Mouse (Mus musculus) liver, postnatal 0 days (tissue): Measurements from ENCODE around the gene Rpusd2. TPM values are rescaled to one million over a fixed set of nuclear protein-coding genes. Genes with fewer than 3 reads are reported as not detected.
"Not testable (repeated sequence)": the region's sequence is repeated elsewhere in the genome, so short reads cannot be mapped to it uniquely, and the experiment has no call there.

ENCODE experiments used
- ATAC-seq: fragments of 200-750 bp; cut with Nextera tagmentation; 2 replicates; pipeline ENCODE4 v1.8.0; 2017; ENCODE audit warnings: mild to moderate bottlenecking, moderate library complexity
- DNase-seq: peaks from one replicate; pipeline ENCODE4 v3.0.0-alpha.2; 2016
- H3K27ac ChIP-seq: fragments of 300-500 bp; sonication (generic); 2 replicates; pipeline ENCODE4 v1.5.1; 2014; ENCODE audit warnings: antibody characterized with exemption, moderate library complexity, mild to moderate bottlenecking, low read depth
- H3K27me3 ChIP-seq: fragments of 300-500 bp; sonication (generic); 2 replicates; pipeline ENCODE4 v1.6.1; 2014; ENCODE audit warnings: low read length, control low read depth, mixed read lengths; ENCODE audit not compliant: insufficient read depth
- H3K36me3 ChIP-seq: fragments of 300-500 bp; sonication (generic); replicated peaks from 2 replicates; pipeline ENCODE4 v1.6.1; 2014; ENCODE audit warnings: mild to moderate bottlenecking, control low read depth, low read length, moderate library complexity, mixed read lengths; ENCODE audit not compliant: insufficient read depth
- H3K4me1 ChIP-seq: fragments of 300-500 bp; sonication (generic); 2 replicates; pipeline ENCODE4 v1.6.1; 2014; ENCODE audit warnings: antibody characterized with exemption, mild to moderate bottlenecking, control low read depth; ENCODE audit not compliant: insufficient read depth
- H3K4me2 ChIP-seq: fragments of 300-500 bp; sonication (generic); 2 replicates; pipeline ENCODE4 v1.6.1; 2014; ENCODE audit warnings: low read depth, mild to moderate bottlenecking, low read length, moderate library complexity, mixed read lengths
- H3K4me3 ChIP-seq: fragments of 300-500 bp; sonication (generic); 2 replicates; pipeline ENCODE4 v1.5.1; 2014; ENCODE audit warnings: low read depth, low read length
- H3K9ac ChIP-seq: fragments of 300-500 bp; sonication (generic); replicated peaks from 2 replicates; pipeline ENCODE4 v1.6.1; 2014; ENCODE audit warnings: mild to moderate bottlenecking, moderate library complexity
- H3K9me3 ChIP-seq: fragments of 300-500 bp; sonication (generic); 2 replicates; pipeline ENCODE4 v1.6.1; 2016; ENCODE audit warnings: mild to moderate bottlenecking, control low read depth, low read length, mixed read lengths
- CTCF ChIP-seq: sonication (generic); IDR thresholded peaks from 2 replicates; pipeline ENCODE4 v1.5.1; 2016; ENCODE audit warnings: antibody characterized with exemption, low read depth
- EP300 ChIP-seq: IDR thresholded peaks from 2 replicates; pipeline ENCODE4 v1.6.1; 2016; ENCODE audit warnings: antibody characterized with exemption, low read depth, mild to moderate bottlenecking
- WGBS: fragments of 180-500 bp; shearing (Covaris S2); extraction: QIAGEN DNeasy Blood & Tissue Kit; methylation state at CpG from one replicate; pipeline ENCODE4 v1.1.7; 2014; ENCODE audit not compliant: insufficient replicate concordance; 5-methylcytosine and 5-hydroxymethylcytosine counted together
- polyA plus RNA-seq: library from polyadenylated mRNA; unstranded; fragments of >200 nt; fragmentation: Nextera tagmentation; extraction: Ambion mirVana; gene quantifications from 2 replicates; pipeline ENCODE4 v1.2.1, GENCODE M21; 2015

The Rpusd2 gene
- polyA plus RNA-seq, 1 experiment from 2014 or later: 2.1 TPM

DNA sequence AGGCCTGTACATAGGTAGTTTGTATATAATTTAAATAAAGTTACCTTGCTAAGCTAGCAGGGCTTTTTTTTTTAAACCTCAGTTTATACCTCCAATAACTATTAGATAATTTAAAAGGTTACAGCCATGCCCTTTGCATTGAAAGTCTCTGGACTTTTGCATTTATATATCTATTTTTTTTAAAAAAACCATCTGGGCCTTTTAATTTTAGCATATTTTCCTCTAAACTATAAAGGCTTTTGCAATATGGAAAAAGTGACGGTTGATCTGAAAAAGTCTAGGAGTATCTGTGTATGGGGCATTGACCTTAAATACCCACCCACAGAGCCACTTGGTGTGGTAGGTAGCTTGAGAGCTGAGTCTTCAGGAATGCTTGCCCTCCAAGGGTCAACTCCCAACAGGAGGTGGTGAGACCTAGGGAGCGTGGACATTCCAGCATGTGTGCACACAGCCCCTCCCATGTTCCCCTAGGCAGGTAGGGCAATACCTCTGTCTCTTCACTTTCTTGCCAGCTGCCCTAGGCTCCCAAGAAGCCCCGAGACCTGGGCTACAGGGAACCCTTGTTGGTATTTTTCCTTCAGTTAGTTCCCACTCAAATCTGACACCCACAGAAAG is 35.5 kb upstream of the Rpusd2 start:
- H3K36me3 ChIP-seq: no peaks in the 10 kb centered on the region
- no peak overlapping the region for H3K27ac ChIP-seq
- peaks cover 14% of the 10 kb centered on the region; the same call in 1 of the 2 replicates for H3K27me3 ChIP-seq
- TF ChIP-seq CTCF: no peak
- TF ChIP-seq EP300: no peak
- WGBS: 70% methylated on average over 3 of the region's 3 CpGs
- ATAC-seq: no peak
- no peak overlapping the region for H3K9ac ChIP-seq
- H3K9me3 ChIP-seq: no peaks in the 10 kb centered on the region
- no peak overlapping the region for H3K4me2 ChIP-seq
- DNase-seq: no peak
- H3K4me3 ChIP-seq: no peak overlapping the region
- H3K4me1 ChIP-seq: no peaks in the 10 kb centered on the region

DNA sequence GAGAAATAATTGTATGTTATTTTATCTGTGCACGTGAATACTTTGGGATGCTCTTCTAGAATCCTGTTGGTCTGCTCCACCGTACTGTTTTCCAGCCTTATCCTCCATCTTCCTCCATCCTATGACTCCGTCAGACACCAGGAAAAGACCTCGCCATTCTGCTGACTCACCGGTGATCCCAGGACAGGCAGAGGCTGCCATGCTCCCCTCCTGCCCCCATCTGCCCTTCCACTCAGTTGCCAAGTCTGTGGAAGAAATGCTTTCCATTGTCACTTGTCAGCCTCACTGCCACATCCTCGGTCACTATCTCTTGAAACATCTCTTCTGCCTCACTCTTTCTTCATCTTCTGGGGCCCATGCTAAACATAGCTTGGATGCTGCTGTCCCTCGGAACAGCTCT is 27.7 kb upstream of the Rpusd2 start:
- WGBS: 79% methylated on average over 7 of the region's 7 CpGs

DNA sequence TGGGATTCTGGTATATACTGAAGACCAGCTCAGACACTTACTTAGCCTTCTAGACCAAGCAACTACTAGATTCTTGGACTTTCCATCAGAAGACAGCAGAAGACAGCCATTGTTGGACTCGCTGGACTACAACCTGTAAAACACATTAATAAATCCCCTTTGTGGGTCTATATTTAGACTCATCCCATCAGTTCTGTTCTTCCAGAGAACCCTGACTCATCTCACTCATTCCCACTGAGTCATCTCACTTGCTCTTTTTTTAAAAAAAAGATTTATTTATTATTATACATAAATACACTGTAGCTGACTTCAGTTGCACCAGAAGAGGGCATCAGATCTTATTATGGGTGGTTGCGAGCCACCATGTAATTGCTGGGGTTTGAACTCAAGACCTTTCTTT is 25.2 kb upstream of the Rpusd2 start:
- WGBS: 84% methylated on average over 2 of the region's 2 CpGs
- Histone ChIP-seq H3K27ac (no peak overlapping the region), H3K27me3 (no peaks in the 10 kb centered on the region), H3K4me1 (no peaks in the 10 kb centered on the region), H3K9ac (no peak overlapping the region), H3K9me3 (no peaks in the 10 kb centered on the region), H3K4me3 (no peak overlapping the region), H3K4me2 (no peak overlapping the region), H3K36me3 (no peaks in the 10 kb centered on the region)
- no peak for TF ChIP-seq CTCF
- TF ChIP-seq EP300: no peak
- ATAC-seq: no peak
- no peak for DNase-seq

More for the DNA sequence above, 27.7 kb upstream of the Rpusd2 start:
- no peaks in the 10 kb centered on the region for H3K36me3 ChIP-seq
- DNase-seq (no peak), ATAC-seq (no peak)
- no peaks in the 10 kb centered on the region for H3K27me3 ChIP-seq
- H3K9ac ChIP-seq: no peak overlapping the region
- H3K4me1 ChIP-seq: no peaks in the 10 kb centered on the region
- no peak overlapping the region for H3K4me2 ChIP-seq
- no peak overlapping the region for H3K27ac ChIP-seq
- TF ChIP-seq EP300 (no peak), CTCF (no peak)
- H3K4me3 ChIP-seq: no peak overlapping the region
- no peaks in the 10 kb centered on the region for H3K9me3 ChIP-seq

DNA sequence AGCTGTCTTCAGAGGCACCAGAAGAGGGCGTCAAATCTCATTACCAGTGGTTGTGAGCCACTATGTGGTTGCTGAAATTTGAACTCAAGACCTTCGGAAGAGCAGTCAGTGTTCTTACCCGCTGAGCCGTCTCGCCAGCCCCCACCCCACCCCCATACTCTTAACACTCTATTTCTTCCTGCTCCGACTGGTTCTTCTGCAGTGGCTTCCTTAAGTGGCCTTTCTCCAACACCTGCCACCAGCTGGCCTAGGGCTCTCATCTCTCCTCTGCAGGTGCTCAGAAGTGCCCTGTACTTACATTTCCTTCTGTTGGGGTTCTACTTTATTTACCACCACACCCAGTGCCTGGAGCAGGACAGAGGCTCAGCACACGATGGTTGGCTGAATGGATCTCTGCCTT is 19.6 kb upstream of the Rpusd2 start:
- no peak overlapping the region for H3K9ac ChIP-seq
- H3K36me3 ChIP-seq: peaks cover 18% of the 10 kb centered on the region
- DNase-seq: no peak
- no peak for TF ChIP-seq EP300
- peak; percentile 36 for TF ChIP-seq CTCF
- no peaks in the 10 kb centered on the region for H3K27me3 ChIP-seq
- peak; percentile 45; the same call in 1 of the 2 replicates for ATAC-seq
- WGBS: 47% methylated on average over 7 of the region's 7 CpGs
- 0 out of 2 replicates have a peak overlapping the region, but pooled peaks have one; percentile 39 for H3K27ac ChIP-seq
- H3K4me3 ChIP-seq: no peak overlapping the region
- peaks cover 7% of the 10 kb centered on the region for H3K4me1 ChIP-seq
- H3K4me2 ChIP-seq: no peak overlapping the region
- no peaks in the 10 kb centered on the region for H3K9me3 ChIP-seq

DNA sequence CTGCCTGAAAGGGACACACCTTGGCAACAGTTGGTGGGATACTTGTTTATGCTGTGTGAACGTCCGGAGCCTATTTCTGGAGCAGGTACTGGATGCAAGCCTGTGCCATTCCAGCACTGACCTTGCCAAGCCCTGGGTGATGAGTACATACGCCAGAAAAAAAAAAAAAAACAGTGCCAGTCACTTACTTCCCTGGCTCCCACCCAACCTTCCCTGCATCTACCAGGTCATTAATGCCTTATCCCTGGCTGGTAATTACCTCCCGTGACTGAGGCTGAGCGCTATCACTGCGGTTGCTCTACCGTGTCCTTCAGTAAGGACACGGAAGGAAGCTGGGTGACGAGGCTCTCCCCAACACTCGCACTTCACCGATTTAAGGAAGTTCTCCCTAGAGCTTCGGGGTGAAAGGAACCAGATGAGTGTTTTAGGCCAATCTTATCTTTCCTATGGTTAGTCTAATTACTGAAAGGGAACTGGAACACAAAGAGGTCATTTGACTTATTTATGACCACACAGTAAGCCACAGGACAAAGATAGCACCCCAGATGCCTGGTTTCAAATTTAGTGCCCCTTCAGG is 18.9 kb upstream of the Rpusd2 start:
- H3K27me3 ChIP-seq: no peaks in the 10 kb centered on the region
- DNase-seq: no peak
- peak; percentile 68 for ATAC-seq
- H3K27ac ChIP-seq: peak overlapping the region; percentile 39
- H3K36me3 ChIP-seq: peaks cover 24% of the 10 kb centered on the region
- no peak overlapping the region for H3K9ac ChIP-seq
- H3K4me2 ChIP-seq: peak overlapping the region; percentile 30; the same call in 1 of the 2 replicates
- WGBS: 23% methylated on average over 12 of the region's 12 CpGs
- no peak for TF ChIP-seq CTCF
- TF ChIP-seq EP300: no peak; the same call in 1 of the 2 replicates
- peaks cover 7% of the 10 kb centered on the region for H3K4me1 ChIP-seq
- no peaks in the 10 kb centered on the region for H3K9me3 ChIP-seq
- no peak overlapping the region for H3K4me3 ChIP-seq

DNA sequence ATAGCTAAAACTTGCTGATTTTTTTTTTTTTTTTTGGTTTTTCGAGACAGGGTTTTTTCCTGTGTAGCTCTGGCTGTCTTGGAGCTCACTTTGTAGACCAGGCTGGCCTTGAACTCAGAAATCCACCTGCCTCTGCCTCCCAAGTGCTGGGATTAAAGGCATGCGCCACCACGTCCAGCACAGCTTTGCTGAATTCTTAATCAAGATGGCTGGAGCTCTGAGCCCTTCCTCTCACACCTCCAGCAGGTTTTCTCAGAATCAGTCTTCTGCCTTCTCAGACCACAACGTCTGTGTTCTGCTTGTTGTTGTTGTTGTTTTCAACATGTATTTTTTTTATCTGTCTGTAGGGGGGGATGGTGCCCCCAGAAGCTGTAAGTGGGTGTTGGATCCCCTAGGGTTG is 18.3 kb upstream of the Rpusd2 start:
- not testable (repeated sequence) for H3K4me2 ChIP-seq, H3K9me3 ChIP-seq, DNase-seq, ATAC-seq, H3K27ac ChIP-seq, H3K4me3 ChIP-seq, H3K9ac ChIP-seq, H3K27me3 ChIP-seq, H3K4me1 ChIP-seq
- peaks cover 30% of the 10 kb centered on the region for H3K36me3 ChIP-seq
- 40% methylated on average over 4 of the region's 4 CpGs for WGBS
